Mouse (Mus musculus) testis, postnatal 14 days (tissue): Measurements from ENCODE around the gene Gmds.
A peak's percentile ranks its signal among the peaks of the same experiment; 100 is the strongest.

ENCODE experiments used
- DNase-seq: peaks from one replicate; pipeline ENCODE4 v3.0.0; 2021; ENCODE audit warnings: low spot score

The Gmds gene

DNA sequence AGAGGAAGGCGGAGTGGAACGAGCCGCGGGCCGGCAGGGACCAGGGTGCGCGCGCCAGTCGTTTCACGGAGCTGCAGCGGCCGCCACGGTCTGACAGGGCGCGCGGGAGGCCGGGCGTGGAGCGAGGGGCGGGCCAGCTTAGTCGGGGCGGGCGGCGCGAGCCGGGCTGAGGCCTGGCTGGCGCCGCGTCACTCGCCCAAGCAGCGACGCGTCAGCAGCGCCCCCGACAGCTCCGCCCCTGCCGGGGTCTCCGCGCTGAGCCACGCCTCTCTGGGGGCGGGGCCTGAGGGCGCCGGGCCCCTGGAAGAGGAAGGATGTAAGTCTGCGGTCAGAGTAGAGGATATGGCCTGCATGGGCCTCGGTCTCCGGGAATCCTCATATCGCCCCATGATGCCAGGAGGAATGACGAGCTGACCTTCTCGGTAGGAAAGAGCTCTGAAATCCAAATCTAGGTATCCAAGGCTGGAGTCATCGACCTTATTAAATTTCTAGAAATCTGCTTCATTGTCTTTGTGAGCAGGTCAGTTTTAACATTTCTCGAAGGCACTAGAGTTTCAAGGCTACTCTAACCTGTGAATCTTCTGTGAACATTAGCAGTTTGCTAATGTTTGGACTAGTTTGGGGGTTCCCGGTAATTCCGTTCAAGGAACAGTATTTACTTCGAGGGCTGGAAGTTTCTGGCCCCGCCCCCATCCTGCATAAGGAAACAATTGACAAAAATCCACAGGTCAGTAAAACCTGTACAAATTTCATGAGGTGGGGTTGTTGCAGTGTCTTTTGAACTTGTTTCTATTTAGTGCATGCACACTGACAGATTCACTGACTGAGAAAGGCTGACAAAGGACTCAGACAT, at the start of gene Gmds:
TSS of gene Gmds (minus strand) at position 228 of the 853 bp plus-strand sequence.
- peak; percentile 94 for DNase-seq

DNA sequence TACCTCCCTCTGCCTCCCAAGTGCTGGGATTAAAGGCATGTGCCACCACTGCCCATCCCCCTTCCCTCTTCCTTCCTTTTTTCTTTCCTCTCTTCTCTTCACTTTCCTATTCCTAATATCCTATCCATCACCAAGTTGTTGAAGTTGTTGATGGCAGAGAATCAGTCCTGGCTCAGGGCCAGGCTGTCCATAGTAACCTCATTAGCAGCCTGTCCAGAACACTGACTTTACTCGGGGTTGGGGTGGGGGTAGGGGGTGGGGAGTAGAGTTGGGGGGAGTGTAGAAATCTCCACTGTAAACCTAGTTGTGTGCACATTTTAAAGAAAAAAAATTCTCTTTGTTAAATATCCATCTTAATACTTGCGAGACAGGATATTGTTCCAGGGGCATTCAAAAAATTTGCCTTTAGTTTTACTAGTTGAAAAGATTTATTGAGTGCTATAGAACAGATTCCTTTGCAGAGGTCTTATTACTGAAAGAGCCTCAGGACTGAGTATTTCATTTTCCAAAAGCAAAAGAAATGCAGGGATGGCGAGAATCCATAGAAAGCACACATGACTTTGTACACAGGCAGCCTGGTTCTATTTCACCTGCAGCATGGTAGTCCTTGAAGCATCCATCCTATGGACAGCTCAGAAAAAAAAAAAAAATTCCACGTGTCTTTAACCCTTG, 47.0 kb upstream of the Gmds start:
- DNase-seq = no peak

DNA sequence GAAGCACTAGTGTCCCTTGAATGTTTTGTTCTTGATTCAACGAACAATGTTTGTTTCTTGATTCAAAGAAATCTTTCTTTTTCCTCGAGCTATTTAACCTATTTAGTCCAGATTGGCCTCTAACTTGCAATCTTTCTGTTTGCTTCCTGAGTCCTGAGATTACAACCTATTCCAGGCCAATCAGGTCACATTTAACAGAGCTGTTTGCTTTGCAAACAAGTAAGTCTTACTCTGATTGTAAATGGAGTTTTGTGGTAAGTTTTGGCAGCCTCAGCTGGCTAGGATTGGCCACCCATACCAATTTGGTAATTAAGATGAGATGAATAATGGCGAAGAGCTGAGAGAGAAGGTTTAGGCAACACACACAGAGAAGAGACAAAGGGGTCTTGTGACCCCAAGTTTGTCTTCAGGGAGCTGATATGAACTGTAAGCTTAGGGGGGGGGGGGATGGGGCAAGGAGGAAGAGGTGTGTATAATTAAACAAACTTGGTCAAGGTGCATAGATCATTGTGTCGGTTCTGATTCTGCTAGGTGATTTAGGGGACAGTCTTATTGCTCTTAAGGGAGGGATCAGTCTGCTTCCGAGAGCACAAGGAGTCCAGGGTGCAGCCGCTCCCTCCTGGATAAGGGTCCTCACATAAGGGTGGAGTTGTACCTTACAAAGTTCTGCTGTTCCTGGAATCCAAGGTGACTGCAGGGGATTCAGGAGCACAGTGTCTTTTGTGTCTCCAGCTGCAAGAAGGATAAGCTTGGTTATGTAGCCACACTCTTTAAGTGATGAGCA, 43.9 kb upstream of the Gmds start:
- DNase-seq = no peak

DNA sequence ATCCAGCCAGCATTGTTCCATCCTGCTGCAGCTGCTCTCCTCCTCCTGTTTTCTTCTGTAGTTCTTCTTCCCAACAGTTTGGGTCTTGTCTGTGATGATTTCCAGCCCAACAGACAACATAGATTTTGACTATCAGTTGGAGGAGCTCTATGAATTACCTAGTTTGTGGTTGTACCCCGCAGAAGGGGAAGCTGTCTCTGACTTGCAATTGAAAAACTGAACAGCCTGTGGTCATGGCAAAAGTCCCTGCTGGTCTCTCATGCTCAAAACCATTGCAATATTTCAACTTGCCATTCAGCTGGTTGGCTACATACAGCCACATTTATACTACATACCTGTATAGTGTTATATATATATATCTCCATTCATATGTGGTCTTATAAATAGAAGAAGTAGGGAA, 40.1 kb upstream of the Gmds start:
- DNase-seq = no peak

DNA sequence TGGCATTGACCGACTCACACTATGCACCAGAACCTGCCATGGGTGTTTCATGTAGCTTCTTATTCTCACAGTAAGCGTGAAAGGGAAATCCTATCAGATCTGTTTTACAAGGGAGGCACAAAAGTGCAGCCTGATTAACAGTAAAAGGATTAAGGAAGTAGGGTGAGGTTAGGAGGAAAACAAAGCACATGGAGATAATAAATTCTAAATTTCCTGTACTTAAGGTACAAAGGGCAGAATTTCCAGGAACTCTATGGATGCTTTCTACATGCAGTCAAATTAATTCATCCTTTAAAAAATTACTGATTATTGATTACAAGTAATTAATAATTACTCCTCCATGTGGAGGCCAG, 34.0 kb upstream of the Gmds start:
- no peak for DNase-seq

DNA sequence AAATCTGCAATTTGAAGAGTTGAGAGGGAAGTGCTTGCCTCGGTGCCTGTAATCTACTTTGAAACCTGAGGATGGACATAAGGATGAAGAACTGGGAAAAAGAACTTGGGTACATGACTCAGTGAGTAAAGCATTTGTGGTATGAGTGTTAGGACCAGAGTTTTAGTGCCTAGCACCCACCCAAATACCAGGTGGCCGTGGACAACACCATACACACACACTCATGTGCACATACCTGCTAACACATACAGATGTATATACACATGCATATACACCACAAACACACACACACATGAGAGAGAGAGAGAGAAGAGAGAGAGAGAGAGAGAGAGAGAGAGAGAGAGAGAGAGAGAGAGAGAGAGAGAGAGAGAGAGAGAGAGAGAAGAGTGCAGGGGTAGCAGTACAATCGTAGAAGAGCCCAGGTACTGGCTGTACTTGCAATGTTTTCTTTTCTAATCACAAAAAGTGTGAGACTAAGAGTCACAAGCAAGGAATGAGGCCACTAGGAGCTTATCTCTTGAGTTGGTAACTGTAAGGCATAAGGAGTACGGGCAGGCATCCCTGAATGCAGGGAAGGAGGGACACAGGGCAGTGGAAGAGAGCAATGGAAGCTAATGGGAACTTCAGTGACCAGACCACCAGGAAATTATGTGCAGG, 33.5 kb upstream of the Gmds start:
- DNase-seq = no peak

DNA sequence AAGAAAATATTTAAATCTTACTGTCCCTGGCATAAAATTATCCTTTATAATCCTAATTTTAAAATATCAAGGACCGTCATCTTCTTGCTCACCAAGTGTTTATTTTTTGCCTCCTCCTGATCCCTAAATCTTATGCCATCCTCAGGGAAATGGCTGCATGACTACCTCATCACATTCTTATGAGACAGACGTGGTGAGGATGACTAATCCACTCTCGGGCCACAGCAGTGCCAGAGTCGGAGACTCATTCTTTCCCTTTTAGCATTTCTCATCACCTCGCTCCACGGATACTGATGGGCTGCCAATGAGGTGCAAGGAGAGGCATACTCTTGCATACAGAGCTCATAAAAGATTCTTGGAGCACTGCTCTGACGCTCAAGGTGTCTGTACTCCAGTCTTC, 32.2 kb upstream of the Gmds start:
- no peak for DNase-seq

DNA sequence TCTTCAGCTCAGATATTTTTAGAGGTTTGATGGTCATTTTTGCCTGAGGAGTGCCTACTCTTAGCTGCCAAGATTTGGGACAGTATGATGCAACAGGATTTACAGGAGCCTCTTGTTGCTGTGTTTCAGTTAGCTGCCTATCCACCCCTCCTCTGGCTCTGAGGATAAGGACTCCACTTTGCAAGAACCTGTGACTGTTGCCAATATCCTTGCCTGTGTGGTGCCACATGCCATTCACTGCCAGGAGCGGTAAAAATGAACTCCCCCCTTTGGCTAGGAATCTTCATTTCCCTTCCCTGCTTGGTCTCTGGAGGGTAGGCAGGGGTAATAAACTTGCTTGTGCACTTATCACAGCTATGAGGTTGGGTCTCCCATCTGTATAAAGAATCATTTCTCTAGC, 31.6 kb upstream of the Gmds start:
- no peak for DNase-seq

DNA sequence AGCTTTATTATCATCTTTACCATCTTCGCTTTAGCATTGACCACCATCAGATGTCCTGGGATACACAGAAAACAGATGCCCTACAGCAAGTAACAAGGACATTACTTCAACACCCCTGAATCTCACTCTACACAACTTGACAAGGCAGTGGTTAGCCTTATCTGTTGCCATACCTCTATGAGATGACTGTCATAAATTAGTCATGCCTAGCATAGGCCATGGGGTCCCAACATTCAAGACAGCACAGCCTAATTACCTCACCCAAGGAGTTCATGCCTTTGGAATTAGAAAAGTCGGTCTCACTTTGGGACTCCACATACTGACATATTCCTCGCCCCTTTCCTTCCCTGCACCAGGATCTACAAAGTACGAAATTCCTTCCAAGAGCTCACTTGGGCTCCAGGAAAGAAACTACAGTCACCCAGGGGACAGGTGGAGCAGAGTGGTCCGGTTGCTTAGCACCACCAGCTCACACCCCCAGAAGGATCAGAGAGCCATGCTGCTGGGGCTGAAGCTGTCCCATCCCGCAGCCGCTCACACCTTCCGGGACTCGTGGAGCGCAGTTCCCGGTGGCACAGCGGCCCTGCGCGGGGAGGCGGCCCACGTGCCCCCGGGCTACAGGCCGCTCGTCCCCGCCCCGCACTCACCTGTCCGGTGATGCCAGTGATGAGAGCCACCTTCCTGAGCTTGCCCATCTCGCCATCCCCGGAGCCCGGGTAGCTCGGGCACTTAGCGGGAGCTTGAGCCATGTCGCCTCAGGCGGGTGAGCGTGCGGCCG, 616 bp downstream of the Gmds start:
- no peak for DNase-seq

DNA sequence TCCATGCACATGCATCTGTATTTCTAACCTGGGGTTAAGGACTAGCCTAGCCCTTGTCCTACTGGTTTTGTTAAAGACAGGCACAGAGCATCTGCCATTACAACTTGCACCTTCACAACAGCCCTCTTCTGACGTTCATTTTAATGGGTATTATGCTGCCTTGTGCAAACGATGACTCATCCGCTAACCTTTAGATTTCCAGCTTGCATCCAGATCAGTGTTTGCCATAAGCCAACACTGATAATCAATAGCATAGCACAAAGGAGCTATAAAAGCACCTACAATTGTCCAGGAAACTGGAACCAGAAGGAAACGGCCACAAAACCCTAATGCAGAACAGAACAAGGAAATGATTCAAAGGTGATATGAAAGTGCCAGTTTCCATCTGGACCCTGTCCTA, 20.2 kb downstream of the Gmds start:
- no peak for DNase-seq

DNA sequence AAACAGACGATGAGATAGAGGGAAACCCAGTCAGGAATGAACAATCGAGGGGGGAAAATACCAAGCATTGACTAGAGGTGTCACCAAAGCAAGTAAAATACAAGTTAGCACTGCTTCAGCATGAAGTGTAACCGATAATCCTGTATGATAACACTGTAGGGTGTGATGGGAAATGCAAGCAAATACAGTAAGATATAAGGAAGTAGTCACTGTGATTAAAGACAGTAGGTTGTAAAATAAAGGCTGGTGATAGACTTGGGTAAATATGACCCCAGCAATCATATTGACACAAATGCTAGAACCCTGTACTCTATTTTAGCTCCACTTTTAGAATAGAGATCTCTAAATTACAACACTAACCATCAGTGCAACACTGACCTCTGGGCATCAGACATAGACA, 21.2 kb downstream of the Gmds start:
- DNase-seq = no peak

DNA sequence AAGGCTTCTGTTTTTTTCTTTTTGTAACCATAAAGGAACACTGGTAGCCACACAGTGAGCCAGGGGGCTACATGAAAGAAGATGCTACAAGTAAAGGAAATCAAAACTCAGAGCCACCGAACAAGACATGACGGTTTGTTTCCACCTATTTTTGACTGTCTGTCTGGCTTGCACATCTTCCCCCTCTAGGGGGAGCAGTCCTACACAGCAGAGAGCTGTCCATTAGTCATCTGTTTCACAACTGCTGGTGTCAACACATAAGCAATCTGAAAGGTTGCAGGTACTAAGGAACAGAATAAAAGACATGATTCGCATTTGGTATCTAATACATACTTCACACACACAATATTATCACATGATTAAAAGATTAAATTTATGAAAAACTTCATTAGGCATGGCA, 25.9 kb downstream of the Gmds start:
- no peak for DNase-seq

DNA sequence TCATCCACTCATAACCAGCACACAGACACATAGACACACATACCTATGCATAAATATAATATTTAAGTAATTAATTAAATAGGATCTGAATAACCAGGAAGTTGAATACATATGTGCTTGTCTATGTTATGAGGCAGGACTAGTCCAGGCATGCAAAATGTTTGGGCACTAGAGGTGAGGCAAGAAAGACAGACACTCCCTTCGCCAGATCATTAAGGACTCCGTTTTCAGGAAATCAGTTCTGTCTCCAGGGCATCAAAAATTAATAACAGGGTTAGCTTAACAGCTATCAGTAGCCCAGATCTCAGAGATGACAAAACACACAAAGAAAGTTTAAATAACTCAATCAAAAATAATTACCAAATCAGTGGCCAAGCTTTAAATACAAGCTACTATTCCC, 27.1 kb downstream of the Gmds start:
- DNase-seq = no peak

DNA sequence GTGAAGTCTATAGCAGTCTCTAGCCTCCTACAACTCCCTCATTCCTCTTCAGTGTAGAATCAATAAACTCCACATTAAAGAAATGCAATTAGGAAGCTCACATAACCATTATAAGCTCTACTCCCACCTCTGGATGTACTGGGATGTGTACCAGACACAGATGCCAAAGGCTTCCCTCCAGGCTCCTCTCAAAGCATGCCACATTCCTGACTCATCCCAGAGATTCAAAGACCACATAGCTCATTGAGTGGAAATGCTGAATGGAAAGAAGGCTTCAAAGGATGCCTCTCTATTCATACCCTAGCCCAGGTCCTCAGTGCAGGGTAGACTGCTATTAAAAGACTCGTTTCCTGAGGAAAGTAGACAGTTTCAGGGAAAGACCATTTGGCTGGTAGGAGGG, 40.1 kb downstream of the Gmds start:
- DNase-seq = no peak

DNA sequence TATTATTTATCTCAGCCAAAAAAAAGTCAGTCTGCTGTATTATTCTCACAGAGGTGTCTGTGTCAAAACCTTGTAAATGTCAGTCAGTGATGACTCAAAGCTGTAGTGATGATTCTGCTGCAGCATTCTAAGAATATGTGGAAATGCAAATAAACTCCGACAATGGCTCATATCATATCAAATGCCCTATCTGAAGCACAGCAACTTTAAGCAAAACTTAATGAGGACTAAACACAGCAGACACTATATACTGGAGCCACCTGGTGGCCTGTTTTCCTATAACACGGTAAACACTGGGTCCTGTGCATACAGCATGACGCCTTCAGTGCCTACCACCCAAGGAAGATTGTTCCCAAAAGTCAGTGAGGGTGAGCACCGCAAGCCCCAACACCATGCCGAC, 41.1 kb downstream of the Gmds start:
- DNase-seq = no peak

DNA sequence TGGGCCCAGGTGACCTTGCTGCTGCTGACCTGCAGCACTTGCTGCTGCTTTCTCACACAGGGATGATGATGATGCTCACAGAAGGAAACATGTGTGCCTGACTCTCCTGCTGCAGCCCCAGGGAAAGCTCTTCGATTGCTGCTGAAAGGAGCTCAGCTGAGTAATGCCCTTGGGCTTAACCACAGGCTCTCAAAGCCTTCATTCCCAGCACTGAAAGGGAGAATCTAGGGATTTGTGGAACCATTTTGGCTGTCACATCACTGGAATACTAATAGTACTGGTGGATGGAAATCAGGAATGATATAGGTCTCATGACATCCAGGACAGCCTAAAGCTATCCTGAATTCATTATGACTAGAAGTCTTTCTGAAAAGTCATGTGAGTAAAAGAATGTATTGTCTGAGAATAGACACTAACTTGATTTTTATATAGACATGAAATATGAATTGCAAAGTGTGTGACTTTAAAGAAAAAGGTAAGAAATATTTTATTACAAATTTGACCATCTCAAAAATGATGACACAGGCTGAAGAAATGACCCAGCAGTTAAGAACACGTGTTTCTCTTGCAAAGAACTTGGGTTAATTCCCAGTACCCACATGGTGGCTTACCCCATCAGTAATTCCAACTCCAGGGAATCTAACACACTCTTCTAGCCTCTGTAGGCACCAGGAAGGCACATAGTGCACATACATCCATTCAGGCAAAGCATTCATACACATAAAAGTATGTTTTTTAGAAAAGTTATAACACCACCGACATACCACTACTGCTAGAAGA, 43.9 kb downstream of the Gmds start:
- no peak for DNase-seq

DNA sequence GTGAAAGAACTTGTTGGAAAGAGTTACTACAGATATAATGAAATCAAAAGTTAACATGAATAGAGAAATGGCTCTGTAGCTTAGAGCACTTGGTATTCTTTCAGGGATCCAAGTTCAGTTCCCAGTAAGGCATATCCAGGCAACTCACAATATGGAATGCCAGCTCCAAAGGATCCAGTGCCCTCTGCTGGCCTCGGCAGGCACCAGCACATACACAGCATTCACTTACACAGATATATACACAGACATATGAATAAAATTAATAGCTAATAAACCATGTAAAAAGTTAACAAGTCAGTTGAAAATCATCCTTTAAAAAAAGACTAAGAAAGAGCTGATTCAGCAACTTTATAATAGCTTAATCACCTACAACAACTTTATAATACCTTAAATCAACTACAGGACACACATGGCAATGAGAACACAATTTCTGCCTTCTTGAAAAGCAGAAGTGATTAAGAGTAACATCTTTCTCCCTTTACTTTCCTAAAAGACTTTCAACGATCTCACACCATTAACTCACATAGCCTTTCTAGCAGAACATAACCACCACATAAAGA, 65.5 kb downstream of the Gmds start:
- DNase-seq = no peak

DNA sequence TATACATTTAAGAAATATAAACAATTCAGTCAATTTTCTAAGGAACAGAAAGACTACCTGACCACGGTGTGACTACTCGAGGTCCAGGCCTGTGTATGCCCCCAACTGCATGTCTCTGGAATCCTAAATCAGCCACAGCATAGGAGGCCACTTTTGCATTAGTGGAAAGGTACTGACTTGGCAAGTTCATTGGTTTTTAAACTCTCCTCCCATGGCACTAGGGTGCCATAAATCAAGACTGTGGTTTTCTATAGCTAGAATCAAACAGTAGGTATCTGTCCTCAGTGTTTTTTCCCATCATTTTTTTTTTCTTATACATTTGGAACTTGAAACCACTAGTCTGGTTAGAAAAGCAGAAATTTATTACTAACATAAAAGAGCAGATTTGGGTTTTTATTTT, 68.8 kb downstream of the Gmds start:
- DNase-seq = no peak

DNA sequence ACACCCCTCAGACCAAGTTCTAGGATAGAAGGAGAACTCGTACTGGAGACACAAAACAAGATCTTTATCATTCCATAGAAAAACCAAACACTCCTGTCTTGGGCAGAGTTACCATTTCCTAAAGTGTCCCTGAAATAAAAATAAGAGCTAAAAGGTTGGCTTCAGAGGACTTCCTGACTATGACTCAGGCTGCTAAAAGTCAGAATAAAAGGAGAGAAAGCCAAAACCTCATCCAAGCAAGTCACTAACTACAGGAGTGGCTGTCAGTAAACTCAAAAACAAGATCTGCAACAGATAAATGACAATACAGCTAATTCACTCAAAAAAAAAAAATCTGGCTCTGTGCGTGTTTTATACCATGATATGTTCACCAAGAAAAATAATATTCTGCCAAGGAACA, 69.3 kb downstream of the Gmds start:
- DNase-seq = no peak

DNA sequence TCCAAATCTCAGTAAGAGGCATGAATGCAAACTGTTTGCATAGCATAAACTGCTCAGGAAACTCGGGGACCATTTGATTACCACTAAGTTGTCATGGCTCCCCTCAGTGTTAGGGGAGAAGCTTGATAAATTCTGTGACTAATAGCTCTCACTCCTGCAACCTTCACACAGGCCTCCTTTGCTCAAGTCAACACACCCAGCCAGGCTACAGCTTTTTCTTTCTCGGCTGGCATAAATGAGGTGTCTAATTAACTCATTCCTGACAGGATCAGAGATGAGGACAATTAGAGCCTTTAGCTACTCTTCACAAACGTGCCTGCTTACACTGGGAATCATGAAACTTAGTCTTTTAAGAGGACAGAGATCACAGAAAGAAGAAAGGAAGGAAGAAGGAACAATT, 70.3 kb downstream of the Gmds start:
- no peak for DNase-seq
